Mouse (Mus musculus) left cerebral cortex, postnatal 4 days (tissue): ENCODE results near the gene Zfp607a. TPM values are rescaled to one million over a fixed set of nuclear protein-coding genes. Genes with fewer than 3 reads are reported as not detected.

Experiments used
- total RNA-seq, 2 experiments: library from RNA; stranded (reverse); gene quantifications; 2 replicates each; pipeline ENCODE4 v1.2.3; 2021

Zfp607a gene
- total RNA-seq, 2 experiments from 2014 or later, result 3.6 to 4.0 TPM

Other genes starting within 250 kb of the Zfp607a start
- 10 to 100 TPM; 80.0 to 91.0 TPM for gene Ttc9b, start 203.6 kb upstream of the Zfp607a start, total RNA-seq
- gene Map3k10, start 182.9 kb upstream of the Zfp607a start, total RNA-seq, result 100 to 1,000 TPM; 162 to 170 TPM
- 10 to 100 TPM; 10.1 to 11.4 TPM for gene Zfp607b, start 168.2 kb upstream of the Zfp607a start, total RNA-seq
- 10 to 100 TPM; 55.0 to 65.2 TPM for gene Zfp60, start 126.1 kb upstream of the Zfp607a start, total RNA-seq
- gene Zfp626, start 50.3 kb upstream of the Zfp607a start, total RNA-seq, result 1 to 10 TPM; 8.2 to 9.2 TPM
- 1 to 10 TPM; 5.8 to 6.2 TPM for gene Zfp59, start 18.9 kb upstream of the Zfp607a start, total RNA-seq
- 10 to 100 TPM; 19.6 to 20.8 TPM for gene Zfp974, start 71.9 kb downstream of the Zfp607a start, total RNA-seq
- 10 to 100 TPM; 27.8 to 28.5 TPM for gene Zfp780b, start 121.6 kb downstream of the Zfp607a start, total RNA-seq
- gene Zfp850, start 156.6 kb downstream of the Zfp607a start, total RNA-seq, result 1 to 10 TPM; 8.7 to 8.9 TPM
- 100 to 1,000 TPM; 139 to 142 TPM for gene Psmc4, start 192.6 kb downstream of the Zfp607a start, total RNA-seq
- under 1 TPM in 1 of 2 experiments, not detected in 1; 0.10 TPM for gene Fcgbp, start 213.7 kb downstream of the Zfp607a start, total RNA-seq